Mouse (Mus musculus) small intestine, adult 2 months (tissue): ENCODE data around the gene Adgrg6.

ENCODE experiments used
- CTCF ChIP-seq: fragments of 200-500 bp; IDR thresholded peaks from 2 replicates; pipeline ENCODE4 v1.5.1; 2012; ENCODE audit warnings: low read depth, mild to moderate bottlenecking, control low read depth, inconsistent platforms, low read length, moderate library complexity, mixed read lengths; ENCODE audit not compliant: insufficient replicate concordance, insufficient read length; ENCODE audit errors: extremely low read depth
- POLR2A ChIP-seq: fragments of 200-500 bp; IDR thresholded peaks from 2 replicates; pipeline ENCODE4 v1.6.1; 2012; ENCODE audit warnings: low read depth, mild to moderate bottlenecking, control low read depth, inconsistent platforms, low read length, moderate library complexity

DNA sequence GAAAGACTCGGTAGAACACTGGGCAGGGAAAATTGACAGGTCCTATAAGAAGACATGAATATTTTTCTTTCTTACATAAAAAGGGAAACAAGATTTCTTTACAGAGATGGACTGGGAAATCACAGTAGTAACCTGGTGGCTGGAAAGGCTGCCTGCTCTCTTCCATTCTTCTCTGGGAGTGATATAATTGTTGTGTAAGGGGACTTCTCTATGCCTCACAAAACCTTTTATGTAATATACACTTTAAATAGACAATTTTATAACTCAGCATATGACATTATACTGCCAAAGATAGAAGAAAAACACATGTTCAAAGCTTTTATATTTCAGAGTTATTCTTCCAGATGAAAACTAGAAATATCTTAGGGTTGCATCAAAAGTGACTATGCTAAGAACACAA is 46.8 kb upstream of the Adgrg6 start:
- TF ChIP-seq CTCF (no peak), POLR2A (no peak)
